Mouse (Mus musculus) midbrain, embryonic 14.5 days (tissue): ENCODE data around the gene Capn11. TPM values are rescaled to one million over a fixed set of nuclear protein-coding genes. Genes with fewer than 3 reads are reported as not detected.

Source experiments
- ATAC-seq: fragments of 200-750 bp; cut with Nextera tagmentation; 2 replicates; pipeline ENCODE4 v1.8.0; 2017; ENCODE audit warnings: moderate number of reproducible peaks, moderate library complexity; ENCODE audit not compliant: low FRiP score, low TSS enrichment
- DNase-seq: peaks from one replicate; pipeline ENCODE4 v3.0.0-alpha.2; 2015
- H3K27ac ChIP-seq: fragments of 300-500 bp; sonication (generic); replicated peaks from 2 replicates; pipeline ENCODE4 v1.5.1; 2014; ENCODE audit warnings: mild to moderate bottlenecking, low read depth, low read length, moderate library complexity
- H3K27me3 ChIP-seq: fragments of 300-500 bp; sonication (generic); 2 replicates; pipeline ENCODE4 v1.6.1; 2014; ENCODE audit warnings: low read length, control low read depth, mixed read lengths; ENCODE audit not compliant: control insufficient read depth, insufficient read depth
- H3K36me3 ChIP-seq: fragments of 300-500 bp; sonication (generic); 2 replicates; pipeline ENCODE4 v1.6.1; 2014; ENCODE audit warnings: low read length, control low read depth; ENCODE audit not compliant: control insufficient read depth, insufficient read depth
- H3K4me1 ChIP-seq: fragments of 300-500 bp; sonication (generic); 2 replicates; pipeline ENCODE4 v1.6.1; 2014; ENCODE audit warnings: mild to moderate bottlenecking, antibody characterized with exemption, low read length, control low read depth; ENCODE audit not compliant: control insufficient read depth, insufficient read depth
- H3K4me2 ChIP-seq: fragments of 300-500 bp; sonication (generic); 2 replicates; pipeline ENCODE4 v1.6.1; 2014; ENCODE audit warnings: mild to moderate bottlenecking, low read length, moderate library complexity
- H3K4me3 ChIP-seq: fragments of 300-500 bp; sonication (generic); replicated peaks from 2 replicates; pipeline ENCODE4 v1.5.1; 2014; ENCODE audit warnings: low read depth, low read length
- H3K9ac ChIP-seq: fragments of 300-500 bp; sonication (generic); replicated peaks from 2 replicates; pipeline ENCODE4 v1.6.1; 2014; ENCODE audit warnings: mild to moderate bottlenecking, low read length, moderate library complexity
- H3K9me3 ChIP-seq: fragments of 300-500 bp; sonication (generic); 2 replicates; pipeline ENCODE4 v1.6.1; 2016; ENCODE audit warnings: low read length, control low read depth, mixed read lengths; ENCODE audit not compliant: control insufficient read depth
- WGBS: fragments of 180-500 bp; shearing (Covaris S2); extraction: QIAGEN DNeasy Blood & Tissue Kit; methylation state at CpG from one replicate; pipeline ENCODE4 v1.1.7; 2014; 5-methylcytosine and 5-hydroxymethylcytosine counted together
- polyA plus RNA-seq: library from polyadenylated mRNA; unstranded; fragments of >200 nt; fragmentation: Nextera tagmentation; extraction: Ambion mirVana; gene quantifications from 2 replicates; pipeline ENCODE4 v1.2.1, GENCODE M21; 2014

Gene Capn11
- polyA plus RNA-seq, 1 experiment from 2014 or later: 2.4 TPM

GRCm38 (mm10) chr17:45616046-45616650 is 43.0 kb downstream of the Capn11 start:
- Histone ChIP-seq H3K9ac (no peak overlapping the region), H3K27me3 (no peaks in the 10 kb centered on the region), H3K9me3 (no peaks in the 10 kb centered on the region), H3K4me3 (no peak overlapping the region), H3K27ac (no peak overlapping the region), H3K4me2 (no peak overlapping the region), H3K4me1 (no peaks in the 10 kb centered on the region), H3K36me3 (no peaks in the 10 kb centered on the region)
- no peak for ATAC-seq
- WGBS: 73% methylated on average over 4 of the region's 4 CpGs
- DNase-seq: no peak

DNA sequence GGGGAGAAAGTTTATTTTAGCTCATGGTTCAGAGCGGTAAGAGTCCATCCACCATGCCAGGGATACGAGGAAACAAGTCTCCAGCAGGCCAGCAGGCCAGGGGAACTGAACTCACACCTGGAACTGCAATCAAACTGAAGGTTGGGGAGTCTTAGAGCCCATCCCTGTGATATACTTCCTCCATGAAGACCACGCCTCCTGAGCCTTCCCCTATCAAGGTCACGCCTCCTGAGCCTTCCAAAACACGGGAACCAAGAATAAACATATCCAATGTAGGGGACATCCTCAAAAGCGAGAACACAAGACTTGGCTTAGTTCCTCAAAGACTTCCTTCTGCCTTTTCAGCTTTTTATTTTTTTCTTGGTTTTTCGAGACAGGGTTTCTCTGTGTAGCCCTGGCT is 46.2 kb downstream of the Capn11 start:
- 86% methylated on average over 7 of the region's 7 CpGs for WGBS
- no peaks in the 10 kb centered on the region for H3K27me3 ChIP-seq
- no peak overlapping the region for H3K27ac ChIP-seq
- no peaks in the 10 kb centered on the region for H3K9me3 ChIP-seq
- no peak overlapping the region for H3K4me2 ChIP-seq
- ATAC-seq (no peak), DNase-seq (no peak)
- H3K9ac ChIP-seq: no peak overlapping the region
- H3K4me1 ChIP-seq: peaks cover 5% of the 10 kb centered on the region; the same call in 1 of the 2 replicates
- no peak overlapping the region for H3K4me3 ChIP-seq
- H3K36me3 ChIP-seq: no peaks in the 10 kb centered on the region

GRCm38 (mm10) chr17:45612008-45612407 is 47.1 kb downstream of the Capn11 start:
- ATAC-seq (no peak), DNase-seq (no peak)
- Histone ChIP-seq H3K9ac (no peak overlapping the region), H3K4me3 (no peak overlapping the region), H3K36me3 (no peaks in the 10 kb centered on the region), H3K4me2 (no peak overlapping the region), H3K27ac (no peak overlapping the region), H3K4me1 (peaks cover 5% of the 10 kb centered on the region; the same call in 1 of the 2 replicates), H3K27me3 (no peaks in the 10 kb centered on the region), H3K9me3 (no peaks in the 10 kb centered on the region)
- WGBS: 89% methylated on average over 8 of the region's 8 CpGs

DNA sequence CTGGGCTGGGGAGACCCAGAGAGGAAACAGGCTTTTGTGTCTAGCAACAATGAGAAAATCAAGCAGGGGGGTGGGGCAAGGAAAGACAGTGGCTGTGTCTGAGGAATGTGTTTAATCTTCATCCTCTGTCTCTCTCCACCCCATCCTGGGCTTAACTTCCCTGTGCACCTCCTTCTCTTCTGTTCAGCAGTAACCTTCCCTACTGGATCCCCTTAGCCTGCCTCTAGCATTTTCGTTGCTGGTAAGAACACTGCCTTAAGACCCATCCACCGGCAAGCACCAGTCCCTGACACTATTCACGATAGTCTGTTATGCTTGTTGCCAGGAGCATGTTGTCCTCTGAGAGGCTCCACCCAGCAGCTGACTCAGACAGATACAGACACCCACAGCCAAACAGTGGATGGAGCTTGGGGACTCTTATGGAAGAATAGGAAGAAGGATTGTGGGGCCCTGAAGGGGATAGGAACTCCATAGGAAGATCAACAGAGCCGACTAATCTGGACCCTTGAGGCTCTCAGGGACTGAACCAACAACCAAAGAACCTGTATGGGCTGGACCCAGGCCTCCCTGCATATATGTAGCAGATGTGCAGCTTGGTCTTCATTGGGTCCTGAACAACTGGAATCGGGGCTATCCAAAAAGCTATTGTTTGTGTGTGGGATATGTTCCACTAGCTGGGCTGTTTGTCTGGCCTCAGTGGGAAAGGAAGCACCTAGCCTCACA is 48.8 kb downstream of the Capn11 start:
- WGBS: 17% methylated on average over 5 of the region's 5 CpGs
- DNase-seq: no peak
- ATAC-seq: no peak

GRCm38 (mm10) chr17:45608396-45608795 is 50.7 kb downstream of the Capn11 start:
- Histone ChIP-seq H3K4me3 (no peak overlapping the region), H3K36me3 (no peaks in the 10 kb centered on the region), H3K9me3 (no peaks in the 10 kb centered on the region), H3K9ac (no peak overlapping the region), H3K27ac (no peak overlapping the region), H3K27me3 (no peaks in the 10 kb centered on the region), H3K4me1 (peaks cover 5% of the 10 kb centered on the region; the same call in 1 of the 2 replicates), H3K4me2 (no peak overlapping the region)
- no peak for DNase-seq
- ATAC-seq: no peak
- 92% methylated on average over 4 of the region's 4 CpGs for WGBS

More for the DNA sequence above, 48.8 kb downstream of the Capn11 start:
- no peaks in the 10 kb centered on the region for H3K36me3 ChIP-seq
- H3K9me3 ChIP-seq: no peaks in the 10 kb centered on the region
- H3K27me3 ChIP-seq: no peaks in the 10 kb centered on the region
- no peak overlapping the region for H3K4me2 ChIP-seq
- no peak overlapping the region for H3K27ac ChIP-seq
- peaks cover 5% of the 10 kb centered on the region; the same call in 1 of the 2 replicates for H3K4me1 ChIP-seq
- H3K4me3 ChIP-seq: no peak overlapping the region
- H3K9ac ChIP-seq: no peak overlapping the region

DNA sequence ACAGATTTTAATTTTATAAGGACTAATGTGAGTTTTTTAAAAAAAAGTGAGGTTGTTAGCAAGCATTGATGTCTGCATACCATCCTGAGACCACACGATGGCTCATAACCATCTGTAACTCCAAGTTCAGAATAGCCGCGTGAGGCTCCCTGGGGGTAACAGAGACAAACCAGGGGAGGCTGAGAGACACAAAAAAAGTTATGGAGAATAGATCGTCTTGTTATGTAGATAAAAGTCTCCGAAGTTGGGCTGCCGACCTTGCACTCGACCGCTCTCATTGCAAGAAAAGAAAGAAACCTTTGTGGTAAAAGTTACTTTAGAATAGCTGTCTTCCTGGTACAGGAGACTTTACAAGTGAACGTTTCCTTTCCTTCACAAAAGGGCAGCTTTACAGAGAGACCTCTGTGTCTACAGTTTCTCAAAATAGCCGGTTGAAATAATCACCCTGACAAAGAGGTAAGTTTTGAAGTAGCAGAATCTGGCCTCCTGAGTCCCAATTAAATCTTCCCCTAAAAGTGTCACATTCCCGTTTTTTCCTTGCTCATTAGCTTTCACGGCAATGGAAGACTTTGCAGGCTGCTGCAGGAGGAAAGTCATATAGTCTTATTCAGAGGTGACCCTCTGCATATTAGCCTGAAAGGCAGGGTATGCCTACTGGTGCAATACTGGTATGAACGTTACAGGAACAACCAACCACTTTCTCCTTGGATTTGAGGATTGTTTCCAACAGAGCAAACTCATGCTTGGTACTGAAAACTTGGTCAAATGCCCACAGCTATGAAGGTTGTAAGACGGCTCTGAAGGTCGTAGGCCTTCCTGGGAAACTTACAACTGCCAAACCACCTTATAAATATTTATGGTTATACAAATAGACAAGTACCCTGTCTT is 51.9 kb downstream of the Capn11 start:
- ATAC-seq: no peak
- no peak overlapping the region for H3K4me3 ChIP-seq
- no peak for DNase-seq
- H3K27me3 ChIP-seq: 0 out of 2 replicates have a peak, but pooled peaks cover 2% of the 10 kb centered on the region
- H3K4me2 ChIP-seq: no peak overlapping the region
- no peaks in the 10 kb centered on the region for H3K36me3 ChIP-seq
- no peaks in the 10 kb centered on the region for H3K9me3 ChIP-seq
- H3K4me1 ChIP-seq: peaks cover 5% of the 10 kb centered on the region; the same call in 1 of the 2 replicates
- WGBS: 86% methylated on average over 15 of the region's 15 CpGs
- no peak overlapping the region for H3K27ac ChIP-seq
- H3K9ac ChIP-seq: no peak overlapping the region

- H3K9me3 ChIP-seq: no peaks in the 10 kb centered on the region
- H3K9ac ChIP-seq: no peak overlapping the region
- peaks cover 6% of the 10 kb centered on the region for H3K4me1 ChIP-seq
- H3K27ac ChIP-seq: no peak overlapping the region
- H3K4me2 ChIP-seq: no peak overlapping the region
- 85% methylated on average over 3 of the region's 3 CpGs for WGBS
- peaks cover 23% of the 10 kb centered on the region for H3K27me3 ChIP-seq
- no peak overlapping the region for H3K4me3 ChIP-seq
- no peaks in the 10 kb centered on the region for H3K36me3 ChIP-seq
- DNase-seq (no peak), ATAC-seq (no peak)
These were observed 56.1 kb downstream of the Capn11 start for GRCm38 (mm10) chr17:45602984-45603383.

DNA sequence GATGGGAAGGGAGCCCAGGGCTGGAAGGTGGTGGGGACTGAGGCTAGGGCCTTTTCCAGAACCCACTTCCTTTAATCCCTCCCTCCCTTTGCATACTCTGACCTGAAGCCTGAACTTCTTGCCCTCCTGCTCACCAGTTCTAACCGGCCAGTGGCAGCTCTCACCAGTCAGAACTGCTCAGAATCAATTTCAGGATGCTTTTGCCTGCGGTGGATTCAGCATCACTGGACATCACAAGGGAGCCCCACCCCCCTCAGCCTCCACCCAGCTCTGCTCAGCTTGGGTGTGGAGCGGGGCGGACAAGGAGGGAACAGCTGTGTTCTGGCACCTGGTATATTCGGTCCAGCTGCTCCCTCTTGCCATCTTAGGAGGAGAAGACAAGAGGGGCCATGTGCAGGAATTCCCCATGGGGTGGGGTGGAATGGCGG is 57.2 kb downstream of the Capn11 start, which contains the start of gene Mymx:
TSS of gene Mymx (minus strand) at position 226 of the 428 bp plus-strand sequence.
- Histone ChIP-seq H3K36me3 (no peaks in the 10 kb centered on the region), H3K9ac (no peak within 1 kb of the TSS), H3K27me3 (peaks cover 23% of the 10 kb centered on the region), H3K27ac (no peak within 1 kb of the TSS), H3K4me1 (peaks cover 6% of the 10 kb centered on the region), H3K4me3 (no peak within 1 kb of the TSS), H3K4me2 (no peak within 1 kb of the TSS), H3K9me3 (no peaks in the 10 kb centered on the region)
- no peak for ATAC-seq
- WGBS: 38% methylated on average over 6 of the region's 6 CpGs
- DNase-seq: no peak
